Mouse (Mus musculus): ENCODE data around the gene Gm17949. TPM values are rescaled to one million over a fixed set of nuclear protein-coding genes. Genes with fewer than 3 reads are reported as not detected.

Gm17949 gene
- polyA plus RNA-seq, 1 experiment from 2014 or later = not detected

DNA sequence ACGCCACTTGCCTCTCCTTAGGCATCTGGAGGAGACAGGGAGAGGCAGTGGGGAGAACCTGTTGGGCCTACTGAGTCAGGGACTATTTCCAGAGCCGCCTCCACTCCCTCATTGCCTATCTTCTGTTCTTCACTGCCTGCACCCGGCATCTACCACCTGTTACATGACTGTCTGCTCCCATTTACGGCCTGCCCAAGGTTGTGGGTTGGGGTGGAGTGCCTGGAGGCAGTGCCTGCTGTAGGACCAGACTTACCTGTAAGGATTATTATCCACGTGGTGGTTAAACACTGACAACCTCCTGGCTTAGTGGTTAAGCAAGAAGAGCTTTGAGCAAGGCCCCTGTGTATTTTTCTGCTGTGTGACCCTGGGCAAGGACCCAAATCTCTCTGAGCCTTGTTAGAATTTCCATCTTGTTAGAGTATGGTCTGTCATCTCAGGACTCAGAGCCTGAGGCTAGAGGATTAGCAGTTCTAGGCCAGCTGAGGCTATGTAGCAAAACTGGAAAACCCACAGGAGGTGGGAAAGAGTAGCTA lies 36.5 kb upstream of the Gm17949 start:
- no peak overlapping the region for H3K9ac ChIP-seq (replicated peaks; ENCODE audit: low read length)
- no peaks in the 10 kb centered on the region for H3K4me1 ChIP-seq (ENCODE audit: control insufficient read depth, insufficient read depth, low read length)
- H3K4me2 ChIP-seq (ENCODE audit: low read depth, low read length) = no peak overlapping the region
- no peak overlapping the region for H3K4me3 ChIP-seq (ENCODE audit: low read depth, low read length)
- ATAC-seq (replicated peaks; ENCODE audit: insufficient number of reproducible peaks, low FRiP score, low TSS enrichment, low read depth) (no peak), DNase-seq (ENCODE audit: low spot score) (no peak)
- no peaks in the 10 kb centered on the region for H3K9me3 ChIP-seq (replicated peaks; ENCODE audit: control insufficient read depth, low read length)
- no peaks in the 10 kb centered on the region for H3K27me3 ChIP-seq (ENCODE audit: control insufficient read depth, insufficient read depth, low read length)
- 73% methylated on average over 5 of the region's 5 CpGs for WGBS
- no peaks in the 10 kb centered on the region for H3K36me3 ChIP-seq (replicated peaks; ENCODE audit: control insufficient read depth, insufficient read depth, low read depth, low read length)
- H3K27ac ChIP-seq (replicated peaks; ENCODE audit: low read depth, low read length) = no peak overlapping the region

DNA sequence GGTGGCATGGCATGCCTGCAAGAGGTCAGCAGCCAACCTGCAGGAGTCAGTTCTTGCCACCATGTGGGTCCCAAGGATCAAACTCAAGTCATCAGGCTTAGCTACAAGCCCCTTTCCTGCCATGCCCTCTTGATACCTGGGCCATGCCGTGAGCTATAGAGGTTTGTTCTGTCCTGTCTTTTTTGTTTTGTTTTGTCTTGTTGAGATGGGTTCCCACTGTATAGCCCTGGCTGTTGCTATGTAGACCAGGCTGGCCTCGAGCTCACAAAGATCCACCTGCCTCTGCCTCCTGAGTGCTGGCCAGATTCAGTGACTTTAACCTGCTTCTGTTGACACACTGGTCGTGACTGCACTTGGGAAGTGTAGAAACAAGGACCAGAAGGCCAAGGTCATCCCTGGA lies 35.9 kb upstream of the Gm17949 start:
- H3K9me3 ChIP-seq (replicated peaks; ENCODE audit: control insufficient read depth, low read length) = no peaks in the 10 kb centered on the region
- DNase-seq (ENCODE audit: low spot score) (no peak), ATAC-seq (replicated peaks; ENCODE audit: insufficient number of reproducible peaks, low FRiP score, low TSS enrichment, low read depth) (no peak)
- 61% methylated on average over 3 of the region's 3 CpGs for WGBS
- H3K27me3 ChIP-seq (ENCODE audit: control insufficient read depth, insufficient read depth, low read length) = no peaks in the 10 kb centered on the region
- H3K9ac ChIP-seq (replicated peaks; ENCODE audit: low read length) = no peak overlapping the region
- no peaks in the 10 kb centered on the region for H3K4me1 ChIP-seq (ENCODE audit: control insufficient read depth, insufficient read depth, low read length)
- no peak overlapping the region for H3K4me2 ChIP-seq (ENCODE audit: low read depth, low read length)
- H3K27ac ChIP-seq (replicated peaks; ENCODE audit: low read depth, low read length) = no peak overlapping the region
- H3K4me3 ChIP-seq (ENCODE audit: low read depth, low read length) = no peak overlapping the region
- H3K36me3 ChIP-seq (replicated peaks; ENCODE audit: control insufficient read depth, insufficient read depth, low read depth, low read length) = no peaks in the 10 kb centered on the region

DNA sequence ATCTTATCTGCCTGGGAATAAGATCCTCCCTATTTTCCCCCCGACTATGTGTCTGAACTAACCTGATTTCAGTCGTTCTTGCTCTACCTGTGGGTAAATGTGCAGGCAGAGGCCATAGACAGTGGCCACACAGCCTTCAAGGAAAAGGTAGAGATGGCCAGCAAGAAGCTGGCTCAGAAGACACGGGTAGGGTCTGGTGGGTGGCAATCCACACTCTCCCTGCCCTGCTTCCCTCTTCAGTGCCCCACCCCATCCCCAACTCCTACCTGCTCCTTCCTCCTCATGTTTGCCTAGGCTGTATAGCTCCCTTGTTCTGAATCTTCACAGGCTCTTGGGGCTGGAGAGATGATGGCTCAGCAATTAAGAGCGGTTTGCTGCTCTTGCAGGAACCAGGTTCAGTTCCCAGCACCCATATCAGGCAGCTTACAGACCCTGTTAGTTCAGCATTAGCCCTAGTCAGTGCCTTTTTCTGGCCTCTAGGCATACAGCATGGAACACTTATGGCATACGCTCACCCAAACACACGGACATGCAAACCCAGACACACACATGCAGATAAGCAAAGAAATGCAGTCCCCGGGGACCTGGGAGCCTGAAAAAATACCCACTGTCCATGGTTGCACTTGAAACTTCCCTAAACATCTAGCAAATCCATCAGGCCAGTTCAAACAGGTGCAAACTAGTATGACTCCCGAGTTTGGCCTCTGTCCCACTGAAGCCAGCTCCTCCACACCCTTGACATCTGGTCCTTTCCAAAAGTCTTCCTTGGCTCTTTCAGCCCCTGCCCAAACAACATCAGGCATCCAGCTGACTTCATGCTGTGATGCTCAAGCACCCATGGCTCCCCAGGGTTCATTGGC lies 34.5 kb upstream of the Gm17949 start:
- H3K9ac ChIP-seq (replicated peaks; ENCODE audit: low read length) = no peak overlapping the region
- H3K9me3 ChIP-seq (replicated peaks; ENCODE audit: control insufficient read depth, low read length) = no peaks in the 10 kb centered on the region
- WGBS = 72% methylated on average over 8 of the region's 8 CpGs
- H3K4me1 ChIP-seq (ENCODE audit: control insufficient read depth, insufficient read depth, low read length) = no peaks in the 10 kb centered on the region
- H3K4me3 ChIP-seq (ENCODE audit: low read depth, low read length) = no peak overlapping the region
- no peak overlapping the region for H3K27ac ChIP-seq (replicated peaks; ENCODE audit: low read depth, low read length)
- H3K4me2 ChIP-seq (ENCODE audit: low read depth, low read length) = no peak overlapping the region
- H3K27me3 ChIP-seq (ENCODE audit: control insufficient read depth, insufficient read depth, low read length) = no peaks in the 10 kb centered on the region
- no peak for DNase-seq (ENCODE audit: low spot score)
- ATAC-seq (replicated peaks; ENCODE audit: insufficient number of reproducible peaks, low FRiP score, low TSS enrichment, low read depth) = no peak
- no peaks in the 10 kb centered on the region for H3K36me3 ChIP-seq (replicated peaks; ENCODE audit: control insufficient read depth, insufficient read depth, low read depth, low read length)

DNA sequence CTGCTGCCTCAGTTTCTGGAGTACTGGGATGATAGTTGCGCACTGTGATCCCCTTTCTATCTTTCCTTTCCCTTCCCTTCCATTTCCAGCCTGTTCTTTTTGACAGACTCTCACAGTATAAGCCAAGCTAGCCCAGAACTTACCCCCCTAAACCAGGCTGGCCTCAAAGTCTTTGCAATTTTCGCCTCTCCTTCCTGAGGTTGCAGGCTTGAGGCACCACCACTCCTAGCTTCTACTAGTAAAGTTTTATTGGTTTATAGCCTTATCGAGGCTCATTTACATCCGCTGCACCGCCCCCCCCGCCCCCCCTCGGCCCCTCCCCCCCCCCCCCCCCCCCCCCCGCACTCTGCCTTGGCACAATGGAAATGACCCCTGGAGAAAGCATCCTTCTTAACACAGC lies 31.7 kb upstream of the Gm17949 start:
- H3K4me3 ChIP-seq (ENCODE audit: low read depth, low read length) = no peak overlapping the region

DNA sequence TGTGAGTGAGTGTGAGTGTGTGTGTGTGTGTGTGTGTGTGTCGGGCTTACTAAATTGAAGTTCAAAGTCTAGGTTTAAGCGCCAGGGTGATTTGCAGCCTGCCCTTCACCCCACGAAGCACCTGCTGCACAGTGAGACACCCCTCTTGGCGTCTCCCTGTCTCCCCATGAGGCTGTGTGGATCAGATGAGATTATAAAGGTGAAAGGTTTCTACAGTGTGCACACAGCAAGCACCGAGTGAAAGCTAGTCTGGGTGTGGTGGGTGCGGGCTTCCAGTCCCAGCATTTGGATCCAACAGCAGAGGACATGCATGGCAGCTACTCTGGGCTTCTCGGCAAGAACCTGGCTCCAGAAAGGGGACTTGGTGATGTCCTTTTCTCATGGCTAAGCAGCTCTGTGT lies 30.2 kb upstream of the Gm17949 start:
- 77% methylated on average over 7 of the region's 7 CpGs for WGBS
- H3K27me3 ChIP-seq (ENCODE audit: control insufficient read depth, insufficient read depth, low read length) = no peaks in the 10 kb centered on the region
- no peaks in the 10 kb centered on the region for H3K9me3 ChIP-seq (replicated peaks; ENCODE audit: control insufficient read depth, low read length)
- DNase-seq (ENCODE audit: low spot score) = no peak
- H3K36me3 ChIP-seq (replicated peaks; ENCODE audit: control insufficient read depth, insufficient read depth, low read depth, low read length) = no peaks in the 10 kb centered on the region
- no peaks in the 10 kb centered on the region for H3K4me1 ChIP-seq (ENCODE audit: control insufficient read depth, insufficient read depth, low read length)
- H3K4me3 ChIP-seq (ENCODE audit: low read depth, low read length) = no peak overlapping the region
- no peak overlapping the region for H3K9ac ChIP-seq (replicated peaks; ENCODE audit: low read length)
- no peak overlapping the region for H3K4me2 ChIP-seq (ENCODE audit: low read depth, low read length)
- no peak overlapping the region for H3K27ac ChIP-seq (replicated peaks; ENCODE audit: low read depth, low read length)
- ATAC-seq (replicated peaks; ENCODE audit: insufficient number of reproducible peaks, low FRiP score, low TSS enrichment, low read depth) = no peak

More for the DNA sequence above, 31.7 kb upstream of the Gm17949 start:
- H3K9ac ChIP-seq (replicated peaks; ENCODE audit: low read length) = no peak overlapping the region
- H3K36me3 ChIP-seq (replicated peaks; ENCODE audit: control insufficient read depth, insufficient read depth, low read depth, low read length) = no peaks in the 10 kb centered on the region
- WGBS = 54% methylated on average over 4 of the region's 8 CpGs
- DNase-seq (ENCODE audit: low spot score) = no peak
- no peak overlapping the region for H3K4me2 ChIP-seq (ENCODE audit: low read depth, low read length)
- no peaks in the 10 kb centered on the region for H3K4me1 ChIP-seq (ENCODE audit: control insufficient read depth, insufficient read depth, low read length)
- no peaks in the 10 kb centered on the region for H3K27me3 ChIP-seq (ENCODE audit: control insufficient read depth, insufficient read depth, low read length)
- no peaks in the 10 kb centered on the region for H3K9me3 ChIP-seq (replicated peaks; ENCODE audit: control insufficient read depth, low read length)
- no peak for ATAC-seq (replicated peaks; ENCODE audit: insufficient number of reproducible peaks, low FRiP score, low TSS enrichment, low read depth)
- no peak overlapping the region for H3K27ac ChIP-seq (replicated peaks; ENCODE audit: low read depth, low read length)

DNA sequence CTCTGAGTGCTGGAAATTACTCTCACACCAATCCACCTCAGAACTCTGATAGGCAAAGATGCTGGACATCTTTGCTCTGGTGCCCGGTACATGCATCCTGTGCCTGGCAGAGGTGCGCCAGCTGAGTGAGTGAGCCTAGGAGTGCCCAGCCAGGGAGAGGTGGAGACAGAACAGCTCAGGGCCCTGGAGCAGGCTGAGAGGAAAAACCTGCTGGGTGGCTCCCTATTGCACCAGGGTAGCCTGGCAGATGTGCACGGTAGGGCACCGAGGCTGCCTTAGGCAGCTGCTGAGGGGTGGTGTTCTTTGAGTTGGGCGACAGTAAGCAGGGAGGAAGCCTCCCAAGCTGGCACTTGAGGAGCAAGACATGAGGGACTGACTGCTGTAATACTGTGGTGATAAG lies 29.3 kb upstream of the Gm17949 start, which contains the start of gene Acer1:
Gene Acer1 (minus strand): TSS at position 114 of the 400 bp plus-strand sequence.
- DNase-seq (ENCODE audit: low spot score) = no peak
- no peaks in the 10 kb centered on the region for H3K4me1 ChIP-seq (ENCODE audit: control insufficient read depth, insufficient read depth, low read length)
- 79% methylated on average over 5 of the region's 5 CpGs for WGBS

DNA sequence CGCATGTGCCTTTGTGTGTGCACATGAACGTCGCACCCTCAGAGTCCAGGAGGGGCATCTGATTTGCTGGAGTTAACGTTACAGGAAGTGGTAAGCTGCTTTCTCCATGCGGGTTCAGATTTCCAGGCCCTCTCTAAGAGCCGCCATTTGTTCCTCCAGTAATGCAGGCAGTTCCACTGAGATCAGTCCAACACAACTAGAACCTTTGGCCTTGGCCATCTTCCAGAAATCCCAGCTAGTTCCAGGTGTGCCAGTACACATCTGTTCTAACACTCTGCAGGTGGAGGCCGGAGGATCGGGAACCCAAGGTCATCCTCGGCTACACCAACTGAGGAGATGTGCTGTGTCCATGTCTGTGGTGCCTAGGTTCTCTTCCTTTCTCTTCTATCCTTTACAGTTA lies 26.4 kb upstream of the Gm17949 start:
- Histone ChIP-seq H3K4me3 (ENCODE audit: low read depth, low read length) (no peak overlapping the region), H3K4me1 (ENCODE audit: control insufficient read depth, insufficient read depth, low read length) (no peaks in the 10 kb centered on the region), H3K36me3 (replicated peaks; ENCODE audit: control insufficient read depth, insufficient read depth, low read depth, low read length) (no peaks in the 10 kb centered on the region), H3K9ac (replicated peaks; ENCODE audit: low read length) (no peak overlapping the region), H3K27me3 (ENCODE audit: control insufficient read depth, insufficient read depth, low read length) (no peaks in the 10 kb centered on the region), H3K9me3 (replicated peaks; ENCODE audit: control insufficient read depth, low read length) (no peaks in the 10 kb centered on the region), H3K27ac (replicated peaks; ENCODE audit: low read depth, low read length) (no peak overlapping the region), H3K4me2 (ENCODE audit: low read depth, low read length) (no peak overlapping the region)
- 80% methylated on average over 9 of the region's 9 CpGs for WGBS
- no peak for DNase-seq (ENCODE audit: low spot score)
- ATAC-seq (replicated peaks; ENCODE audit: insufficient number of reproducible peaks, low FRiP score, low TSS enrichment, low read depth) = no peak

More for the DNA sequence above, 29.3 kb upstream of the Gm17949 start, which contains the start of gene Acer1:
- no peak within 1 kb of the TSS for H3K9ac ChIP-seq (replicated peaks; ENCODE audit: low read length)
- H3K36me3 ChIP-seq (replicated peaks; ENCODE audit: control insufficient read depth, insufficient read depth, low read depth, low read length) = no peaks in the 10 kb centered on the region
- no peak within 1 kb of the TSS for H3K4me2 ChIP-seq (ENCODE audit: low read depth, low read length)
- no peaks in the 10 kb centered on the region for H3K9me3 ChIP-seq (replicated peaks; ENCODE audit: control insufficient read depth, low read length)
- ATAC-seq (replicated peaks; ENCODE audit: insufficient number of reproducible peaks, low FRiP score, low TSS enrichment, low read depth) = no peak
- H3K4me3 ChIP-seq (ENCODE audit: low read depth, low read length) = no peak within 1 kb of the TSS
- no peak within 1 kb of the TSS for H3K27ac ChIP-seq (replicated peaks; ENCODE audit: low read depth, low read length)
- no peaks in the 10 kb centered on the region for H3K27me3 ChIP-seq (ENCODE audit: control insufficient read depth, insufficient read depth, low read length)

DNA sequence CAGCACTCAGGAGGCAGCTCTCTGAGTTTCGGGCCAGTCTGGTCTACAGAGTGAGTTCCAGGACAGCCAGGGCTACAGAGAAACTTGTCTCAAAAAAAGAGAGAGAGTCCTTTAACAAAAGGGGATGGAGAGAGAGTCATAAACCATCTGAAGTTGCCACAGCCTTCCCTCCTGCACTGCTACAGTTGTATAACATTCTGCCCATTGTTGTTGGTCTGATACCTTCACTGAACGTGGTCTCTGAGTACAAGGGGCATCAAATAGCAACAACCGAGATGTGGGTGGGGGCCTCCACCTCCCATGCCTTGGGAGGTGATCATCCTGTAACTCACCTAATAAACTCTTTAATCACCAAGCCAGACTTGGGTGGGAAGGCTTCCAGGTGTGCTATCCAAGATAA lies 25.6 kb upstream of the Gm17949 start:
- Histone ChIP-seq H3K27me3 (ENCODE audit: control insufficient read depth, insufficient read depth, low read length) (no peaks in the 10 kb centered on the region), H3K4me3 (ENCODE audit: low read depth, low read length) (no peak overlapping the region), H3K36me3 (replicated peaks; ENCODE audit: control insufficient read depth, insufficient read depth, low read depth, low read length) (no peaks in the 10 kb centered on the region), H3K4me2 (ENCODE audit: low read depth, low read length) (no peak overlapping the region), H3K9me3 (replicated peaks; ENCODE audit: control insufficient read depth, low read length) (no peaks in the 10 kb centered on the region), H3K4me1 (ENCODE audit: control insufficient read depth, insufficient read depth, low read length) (no peaks in the 10 kb centered on the region), H3K9ac (replicated peaks; ENCODE audit: low read length) (no peak overlapping the region), H3K27ac (replicated peaks; ENCODE audit: low read depth, low read length) (no peak overlapping the region)
- WGBS = 80% methylated on average over 3 of the region's 3 CpGs
- no peak for ATAC-seq (replicated peaks; ENCODE audit: insufficient number of reproducible peaks, low FRiP score, low TSS enrichment, low read depth)
- DNase-seq (ENCODE audit: low spot score) = no peak

Measured in embryonic facial prominence, embryonic 11.5 days (tissue).